Mouse (Mus musculus) ES-Bruce4 (cell line): ENCODE results near the gene Hibadh.

Experiments
- CTCF ChIP-seq: IDR thresholded peaks from one replicate; pipeline ENCODE4 v1.8.1; 2011; ENCODE audit warnings: low read depth, low read length
- EP300 ChIP-seq: IDR thresholded peaks from 2 replicates; pipeline ENCODE4 v1.6.1; 2011; ENCODE audit warnings: low read depth, low read length; ENCODE audit not compliant: insufficient read depth
- POLR2A ChIP-seq: IDR thresholded peaks from one replicate; pipeline ENCODE4 v1.8.1; 2011; ENCODE audit warnings: low read length; ENCODE audit not compliant: insufficient read depth

DNA sequence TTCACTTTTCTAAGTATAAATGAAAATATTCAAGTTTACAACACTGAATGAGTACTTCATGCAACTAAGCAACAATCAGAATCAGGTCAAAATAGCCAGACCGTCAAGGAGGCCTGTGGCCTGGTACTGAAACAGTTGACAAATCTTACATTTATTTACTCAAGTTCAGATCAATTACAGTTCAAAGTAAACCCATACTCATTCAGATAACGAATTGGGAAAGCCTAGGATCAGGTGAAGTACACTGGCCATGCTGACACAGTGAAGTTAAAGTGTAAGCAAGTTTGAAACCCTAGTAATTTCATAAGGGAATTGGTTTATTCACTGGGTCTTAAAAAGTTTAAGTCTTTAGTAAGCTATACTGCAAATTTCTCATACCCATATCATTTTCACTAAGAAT, 20.1 kb downstream of the Hibadh start:
- TF ChIP-seq POLR2A (no peak), EP300 (no peak), CTCF (no peak)
